Mouse (Mus musculus): ENCODE data around the gene Mcl1. TPM values are rescaled to one million over a fixed set of nuclear protein-coding genes. Genes with fewer than 3 reads are reported as not detected.

Mcl1 gene
- 300 and 386 TPM in 2 replicates for polyA plus RNA-seq (2012; rRNA removed)

DNA sequence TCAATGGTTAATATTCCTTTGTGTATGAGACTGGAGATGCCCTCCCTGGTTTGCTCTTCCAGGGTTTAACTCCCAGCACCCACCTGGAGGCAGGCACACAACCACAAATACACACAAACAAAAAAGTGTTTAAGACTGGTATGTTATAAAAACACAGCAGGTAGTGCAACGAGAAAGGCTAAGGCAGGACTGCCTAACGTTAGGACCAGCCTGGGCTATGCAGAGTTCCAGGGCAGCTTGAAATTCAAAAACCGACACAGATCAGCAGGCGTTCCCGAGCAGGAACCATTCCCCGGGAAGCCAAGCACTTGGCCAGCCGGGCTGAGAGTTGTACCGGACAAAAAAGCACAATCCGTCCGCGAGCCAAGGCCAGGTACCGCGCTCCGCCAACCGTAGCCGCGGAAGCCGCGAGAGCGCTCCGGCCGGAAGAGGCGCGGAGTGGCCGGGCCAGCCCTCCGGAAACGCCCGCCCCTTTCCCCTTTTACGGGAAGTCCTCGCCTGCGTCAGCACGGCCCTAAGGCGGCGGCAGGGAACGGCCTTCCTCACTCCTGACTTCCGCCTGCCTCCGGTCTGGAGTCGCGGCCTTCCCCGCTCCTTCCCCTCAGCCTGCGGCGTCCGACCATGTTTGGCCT, at the start of gene Mcl1:
Mcl1 (plus strand) TSS at position 553 of the 632 bp plus-strand sequence.

DNA sequence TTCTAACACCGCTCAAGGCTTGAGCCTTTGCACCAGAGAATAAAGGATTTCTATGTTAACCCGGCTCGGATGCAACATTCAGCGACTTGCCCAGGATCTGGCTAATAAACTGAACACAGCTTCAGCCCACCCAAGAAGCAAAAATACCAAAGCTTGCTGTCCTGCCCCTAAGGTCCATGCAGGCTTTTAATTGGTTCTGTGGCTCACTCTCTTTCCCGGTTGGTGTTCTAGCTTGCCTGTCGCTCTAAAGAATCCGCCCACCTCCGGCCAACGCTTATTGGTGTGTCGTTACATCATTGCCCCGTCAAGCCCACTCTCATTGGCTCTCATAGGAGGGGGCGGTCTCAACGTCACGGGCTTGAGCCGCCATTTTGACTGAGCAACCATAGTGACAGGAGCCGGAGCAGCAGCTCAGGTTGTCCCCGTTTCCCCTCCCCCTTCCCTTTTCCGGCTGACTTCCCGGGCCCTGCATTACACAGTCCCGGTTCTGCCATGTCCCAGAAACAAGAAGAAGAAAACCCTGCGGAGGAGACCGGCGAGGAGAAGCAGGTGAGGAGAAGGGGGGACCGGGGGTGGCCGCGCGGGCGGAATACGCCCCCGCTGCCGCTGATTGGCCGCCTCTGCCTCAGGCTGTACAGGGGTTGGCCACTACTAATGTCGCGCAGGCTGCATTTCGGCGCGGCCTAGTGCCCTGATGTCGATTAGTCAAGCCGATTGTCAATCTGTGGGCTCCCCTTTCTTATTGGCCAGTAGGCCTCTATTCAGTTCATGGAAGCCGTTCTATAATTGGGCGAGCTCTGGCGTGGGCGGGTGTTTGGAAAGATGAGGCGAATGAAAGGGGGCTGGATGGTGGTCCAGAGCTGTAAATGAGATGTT, 33.7 kb upstream of the Mcl1 start, which contains the start of gene Ensa:
Ensa (plus strand) TSS at position 366 of the 876 bp plus-strand sequence.

DNA sequence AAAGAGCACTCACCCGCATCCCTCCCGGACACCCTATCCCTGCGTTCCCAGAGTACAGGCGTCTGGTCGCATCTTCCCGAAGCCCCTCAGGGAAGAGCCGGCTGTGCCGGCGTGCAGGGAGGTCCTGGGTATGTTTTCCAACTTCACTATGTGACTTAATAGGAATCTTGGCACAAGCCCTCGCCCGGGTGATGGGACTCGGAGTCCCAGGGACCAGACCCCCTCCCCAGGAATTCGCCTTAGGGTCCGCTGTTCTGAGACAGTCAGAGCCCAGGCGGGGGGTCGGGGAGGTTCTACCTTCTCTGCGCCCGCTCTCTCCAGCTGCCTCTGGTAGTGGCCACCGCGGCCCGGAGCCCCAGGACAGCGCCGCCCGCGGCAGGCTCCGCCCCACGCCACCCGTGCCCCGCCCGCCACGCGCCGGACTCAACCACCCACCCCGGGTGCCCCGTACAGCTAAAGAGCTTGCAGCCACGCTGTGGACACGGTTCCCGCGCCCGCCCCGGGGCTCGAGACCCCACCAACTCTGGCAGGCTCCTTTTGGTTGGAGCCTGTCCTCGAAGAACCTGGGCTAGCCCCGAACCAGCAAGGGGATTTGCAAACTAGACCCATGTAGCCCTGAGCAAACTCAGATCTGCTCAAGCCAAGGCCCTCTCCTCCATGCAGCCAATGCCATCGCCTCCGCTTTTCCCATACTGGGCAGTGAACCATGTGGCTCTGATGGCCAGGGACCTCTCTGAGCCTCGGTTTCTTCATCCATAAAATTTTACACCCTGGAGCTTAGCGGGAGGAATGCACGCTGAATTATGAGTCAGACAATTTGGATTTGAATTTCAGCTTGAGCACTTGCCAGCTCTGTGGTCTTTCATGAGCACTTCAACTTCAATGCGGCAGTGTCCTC, 29.2 kb downstream of the Mcl1 start, which contains the start of gene Adamtsl4:
Adamtsl4 (minus strand) TSS at position 394 of the 898 bp plus-strand sequence.

Other genes with a start within 250 kb of the Mcl1 start
- 26.7 and 27.6 TPM in 2 replicates for gene Arnt, start 224.4 kb upstream of the Mcl1 start, polyA plus RNA-seq (2012; rRNA removed)
- 2.6 and 3.4 TPM in 2 replicates for gene Ctsk, start 159.5 kb upstream of the Mcl1 start, polyA plus RNA-seq (2012; rRNA removed)
- gene Ctss, start 132.0 kb upstream of the Mcl1 start, polyA plus RNA-seq (2012; rRNA removed) = 59.5 and 69.0 TPM in 2 replicates
- not detected in 2 replicates for gene Hormad1, start 99.1 kb upstream of the Mcl1 start, polyA plus RNA-seq (2012; rRNA removed)
- gene Golph3l, start 69.9 kb upstream of the Mcl1 start, polyA plus RNA-seq (2012; rRNA removed) = 23.7 and 40.0 TPM in 2 replicates
- 9.9 and 10.9 TPM in 2 replicates for gene Ensa, start 33.8 kb upstream of the Mcl1 start, polyA plus RNA-seq (2012; rRNA removed)
- 27.3 and 37.6 TPM in 2 replicates for gene Adamtsl4, start 29.1 kb downstream of the Mcl1 start, polyA plus RNA-seq (2012; rRNA removed)
- gene Ecm1, start 80.8 kb downstream of the Mcl1 start, polyA plus RNA-seq (2012; rRNA removed) = 332 and 406 TPM in 2 replicates
- gene Tars2, start 101.4 kb downstream of the Mcl1 start, polyA plus RNA-seq (2012; rRNA removed) = 24.9 and 25.4 TPM in 2 replicates
- gene Rprd2, start 160.1 kb downstream of the Mcl1 start, polyA plus RNA-seq (2012; rRNA removed) = 7.4 and 9.9 TPM in 2 replicates
- gene Prpf3, start 197.1 kb downstream of the Mcl1 start, polyA plus RNA-seq (2012; rRNA removed) = 4.4 and 5.8 TPM in 2 replicates
- gene Mrps21, start 212.7 kb downstream of the Mcl1 start, polyA plus RNA-seq (2012; rRNA removed) = 46.5 and 49.5 TPM in 2 replicates
- gene Ciart, start 223.5 kb downstream of the Mcl1 start, polyA plus RNA-seq (2012; rRNA removed) = 1.6 and 2.0 TPM in 2 replicates
- 1.3 and 3.2 TPM in 2 replicates for gene BC028528, start 233.2 kb downstream of the Mcl1 start, polyA plus RNA-seq (2012; rRNA removed)
- 185 and 295 TPM in 2 replicates for gene Aph1a, start 235.2 kb downstream of the Mcl1 start, polyA plus RNA-seq (2012; rRNA removed)
- 1.0 and 1.2 TPM in 2 replicates for gene Car14, start 245.9 kb downstream of the Mcl1 start, polyA plus RNA-seq (2012; rRNA removed)